Mouse (Mus musculus): Measurements from ENCODE around the gene Ssmem1. TPM values are rescaled to one million over a fixed set of nuclear protein-coding genes. Genes with fewer than 3 reads are reported as not detected.
A peak's percentile ranks its signal among the peaks of the same experiment; 100 is the strongest.

The Ssmem1 gene
- polyA plus RNA-seq, 1 experiment from 2014 or later, result 0.36 TPM

- H3K27ac ChIP-seq (replicated peaks; ENCODE audit: low read depth, low read length), result no peak overlapping the region; the same call in 1 of the 2 replicates
- ATAC-seq (replicated peaks; ENCODE audit: insufficient number of reproducible peaks, low FRiP score, low TSS enrichment, low read depth), result no peak
- no peaks in the 10 kb centered on the region for H3K27me3 ChIP-seq (ENCODE audit: control insufficient read depth, insufficient read depth, low read length)
- no peak overlapping the region for H3K4me3 ChIP-seq (ENCODE audit: low read depth, low read length)
- WGBS, result 77% methylated on average over 7 of the region's 7 CpGs
- H3K4me2 ChIP-seq (ENCODE audit: low read depth, low read length), result no peak overlapping the region
- H3K9ac ChIP-seq (replicated peaks; ENCODE audit: low read length), result 0 out of 2 replicates have a peak overlapping the region, but pooled peaks have one; percentile 30
- H3K4me1 ChIP-seq (ENCODE audit: control insufficient read depth, insufficient read depth, low read length), result peaks cover 9% of the 10 kb centered on the region
- no peak for DNase-seq (ENCODE audit: low spot score)
- H3K36me3 ChIP-seq (replicated peaks; ENCODE audit: control insufficient read depth, insufficient read depth, low read depth, low read length), result no peaks in the 10 kb centered on the region
- no peaks in the 10 kb centered on the region for H3K9me3 ChIP-seq (replicated peaks; ENCODE audit: control insufficient read depth, low read length)
Measured at GRCm38 (mm10) chr6:30545689-30546088, 36.0 kb downstream of the Ssmem1 start.

- Histone ChIP-seq H3K27ac (replicated peaks; ENCODE audit: low read depth, low read length) (peak overlapping the region; percentile 93), H3K36me3 (replicated peaks; ENCODE audit: control insufficient read depth, insufficient read depth, low read depth, low read length) (no peaks in the 10 kb centered on the region), H3K4me2 (ENCODE audit: low read depth, low read length) (peak overlapping the region; percentile 35), H3K27me3 (ENCODE audit: control insufficient read depth, insufficient read depth, low read length) (no peaks in the 10 kb centered on the region), H3K9me3 (replicated peaks; ENCODE audit: control insufficient read depth, low read length) (no peaks in the 10 kb centered on the region), H3K9ac (replicated peaks; ENCODE audit: low read length) (peak overlapping the region; percentile 58), H3K4me3 (ENCODE audit: low read depth, low read length) (no peak overlapping the region), H3K4me1 (ENCODE audit: control insufficient read depth, insufficient read depth, low read length) (peaks cover 5% of the 10 kb centered on the region)
- 11% methylated on average over 17 of the region's 17 CpGs for WGBS
- ATAC-seq (replicated peaks; ENCODE audit: insufficient number of reproducible peaks, low FRiP score, low TSS enrichment, low read depth) (0 out of 2 replicates have a peak, but pooled peaks have one; percentile 25), DNase-seq (ENCODE audit: low spot score) (peak; percentile 69)
Measured at GRCm38 (mm10) chr6:30546571-30547273, 37.1 kb downstream of the Ssmem1 start.

- no peaks in the 10 kb centered on the region for H3K9me3 ChIP-seq (replicated peaks; ENCODE audit: control insufficient read depth, low read length)
- DNase-seq (ENCODE audit: low spot score), result peak; percentile 79
- no peak for ATAC-seq (replicated peaks; ENCODE audit: insufficient number of reproducible peaks, low FRiP score, low TSS enrichment, low read depth)
Measured at GRCm38 (mm10) chr6:30547274-30547645, 37.6 kb downstream of the Ssmem1 start.

GRCm38 (mm10) chr6:30547656-30548306 is 38.1 kb downstream of the Ssmem1 start:
- Histone ChIP-seq H3K4me3 (ENCODE audit: low read depth, low read length) (no peak overlapping the region), H3K4me1 (ENCODE audit: control insufficient read depth, insufficient read depth, low read length) (peaks cover 2% of the 10 kb centered on the region), H3K4me2 (ENCODE audit: low read depth, low read length) (no peak overlapping the region), H3K9ac (replicated peaks; ENCODE audit: low read length) (peak overlapping the region; percentile 33), H3K36me3 (replicated peaks; ENCODE audit: control insufficient read depth, insufficient read depth, low read depth, low read length) (no peaks in the 10 kb centered on the region), H3K9me3 (replicated peaks; ENCODE audit: control insufficient read depth, low read length) (no peaks in the 10 kb centered on the region), H3K27ac (replicated peaks; ENCODE audit: low read depth, low read length) (peak overlapping the region; percentile 93), H3K27me3 (ENCODE audit: control insufficient read depth, insufficient read depth, low read length) (no peaks in the 10 kb centered on the region)
- 22% methylated on average over 9 of the region's 9 CpGs for WGBS
- DNase-seq (ENCODE audit: low spot score) (no peak), ATAC-seq (replicated peaks; ENCODE audit: insufficient number of reproducible peaks, low FRiP score, low TSS enrichment, low read depth) (no peak)

More at GRCm38 (mm10) chr6:30547274-30547645, 37.6 kb downstream of the Ssmem1 start:
- peak overlapping the region; percentile 93 for H3K27ac ChIP-seq (replicated peaks; ENCODE audit: low read depth, low read length)
- H3K4me3 ChIP-seq (ENCODE audit: low read depth, low read length), result no peak overlapping the region
- peaks cover 2% of the 10 kb centered on the region for H3K4me1 ChIP-seq (ENCODE audit: control insufficient read depth, insufficient read depth, low read length)
- H3K36me3 ChIP-seq (replicated peaks; ENCODE audit: control insufficient read depth, insufficient read depth, low read depth, low read length), result no peaks in the 10 kb centered on the region
- no peak overlapping the region; the same call in 1 of the 2 replicates for H3K9ac ChIP-seq (replicated peaks; ENCODE audit: low read length)
- 0% methylated on average over 16 of the region's 17 CpGs for WGBS
- no peaks in the 10 kb centered on the region for H3K27me3 ChIP-seq (ENCODE audit: control insufficient read depth, insufficient read depth, low read length)
- peak overlapping the region; percentile 35 for H3K4me2 ChIP-seq (ENCODE audit: low read depth, low read length)

- peak overlapping the region; percentile 32 for H3K9ac ChIP-seq (replicated peaks; ENCODE audit: low read length)
- DNase-seq (ENCODE audit: low spot score) (peak; percentile 92), ATAC-seq (replicated peaks; ENCODE audit: insufficient number of reproducible peaks, low FRiP score, low TSS enrichment, low read depth) (peak; percentile 78)
- peak overlapping the region; percentile 93 for H3K27ac ChIP-seq (replicated peaks; ENCODE audit: low read depth, low read length)
- peaks cover 2% of the 10 kb centered on the region for H3K4me1 ChIP-seq (ENCODE audit: control insufficient read depth, insufficient read depth, low read length)
- H3K27me3 ChIP-seq (ENCODE audit: control insufficient read depth, insufficient read depth, low read length), result no peaks in the 10 kb centered on the region
- no peaks in the 10 kb centered on the region for H3K9me3 ChIP-seq (replicated peaks; ENCODE audit: control insufficient read depth, low read length)
- WGBS, result 2% methylated on average over 15 of the region's 15 CpGs
- no peak overlapping the region for H3K4me3 ChIP-seq (ENCODE audit: low read depth, low read length)
- no peaks in the 10 kb centered on the region for H3K36me3 ChIP-seq (replicated peaks; ENCODE audit: control insufficient read depth, insufficient read depth, low read depth, low read length)
- H3K4me2 ChIP-seq (ENCODE audit: low read depth, low read length), result peak overlapping the region; percentile 8; the same call in 1 of the 2 replicates
Measured at GRCm38 (mm10) chr6:30549231-30549761, 39.6 kb downstream of the Ssmem1 start.

GRCm38 (mm10) chr6:30550496-30551192 is 41.0 kb downstream of the Ssmem1 start:
- no peaks in the 10 kb centered on the region for H3K36me3 ChIP-seq (replicated peaks; ENCODE audit: control insufficient read depth, insufficient read depth, low read depth, low read length)
- H3K4me3 ChIP-seq (ENCODE audit: low read depth, low read length), result no peak overlapping the region
- H3K27me3 ChIP-seq (ENCODE audit: control insufficient read depth, insufficient read depth, low read length), result no peaks in the 10 kb centered on the region
- peaks cover 2% of the 10 kb centered on the region for H3K4me1 ChIP-seq (ENCODE audit: control insufficient read depth, insufficient read depth, low read length)
- no peak for DNase-seq (ENCODE audit: low spot score)
- H3K4me2 ChIP-seq (ENCODE audit: low read depth, low read length), result no peak overlapping the region
- no peak overlapping the region for H3K27ac ChIP-seq (replicated peaks; ENCODE audit: low read depth, low read length)
- no peak for ATAC-seq (replicated peaks; ENCODE audit: insufficient number of reproducible peaks, low FRiP score, low TSS enrichment, low read depth)
- H3K9ac ChIP-seq (replicated peaks; ENCODE audit: low read length), result no peak overlapping the region
- 76% methylated on average over 7 of the region's 7 CpGs for WGBS
- no peaks in the 10 kb centered on the region for H3K9me3 ChIP-seq (replicated peaks; ENCODE audit: control insufficient read depth, low read length)

- Histone ChIP-seq H3K4me1 (ENCODE audit: control insufficient read depth, insufficient read depth, low read length) (peaks cover 2% of the 10 kb centered on the region), H3K4me3 (ENCODE audit: low read depth, low read length) (no peak overlapping the region), H3K9me3 (replicated peaks; ENCODE audit: control insufficient read depth, low read length) (no peaks in the 10 kb centered on the region), H3K9ac (replicated peaks; ENCODE audit: low read length) (no peak overlapping the region), H3K36me3 (replicated peaks; ENCODE audit: control insufficient read depth, insufficient read depth, low read depth, low read length) (no peaks in the 10 kb centered on the region), H3K27ac (replicated peaks; ENCODE audit: low read depth, low read length) (no peak overlapping the region), H3K27me3 (ENCODE audit: control insufficient read depth, insufficient read depth, low read length) (no peaks in the 10 kb centered on the region), H3K4me2 (ENCODE audit: low read depth, low read length) (no peak overlapping the region)
- DNase-seq (ENCODE audit: low spot score), result no peak
- ATAC-seq (replicated peaks; ENCODE audit: insufficient number of reproducible peaks, low FRiP score, low TSS enrichment, low read depth), result no peak
Measured at GRCm38 (mm10) chr6:30551193-30551515, 41.5 kb downstream of the Ssmem1 start.

Measured in embryonic facial prominence, embryonic 11.5 days (tissue).